Mouse (Mus musculus) midbrain, embryonic 12.5 days (tissue): ENCODE results near the gene Olfr615. TPM values are rescaled to one million over a fixed set of nuclear protein-coding genes. Genes with fewer than 3 reads are reported as not detected.
"Not testable (repeated sequence)": the region's sequence is repeated elsewhere in the genome, so short reads cannot be mapped to it uniquely, and the experiment has no call there.

Experiments
- ATAC-seq: fragments of 200-750 bp; cut with Nextera tagmentation; 2 replicates; pipeline ENCODE4 v1.8.0; 2017; ENCODE audit warnings: low read depth, moderate TSS enrichment, moderate library complexity; ENCODE audit not compliant: low FRiP score
- H3K27ac ChIP-seq: fragments of 300-500 bp; sonication (generic); replicated peaks from 2 replicates; pipeline ENCODE4 v1.5.1; 2016; ENCODE audit warnings: mild to moderate bottlenecking
- H3K27me3 ChIP-seq: fragments of 300-500 bp; sonication (generic); 2 replicates; pipeline ENCODE4 v1.6.1; 2016; ENCODE audit warnings: mild to moderate bottlenecking
- H3K36me3 ChIP-seq: fragments of 300-500 bp; sonication (generic); 2 replicates; pipeline ENCODE4 v1.6.1; 2016
- H3K4me1 ChIP-seq: fragments of 300-500 bp; sonication (generic); 2 replicates; pipeline ENCODE4 v1.6.1; 2016
- H3K4me2 ChIP-seq: fragments of 300-500 bp; sonication (generic); replicated peaks from 2 replicates; pipeline ENCODE4 v1.6.1; 2016; ENCODE audit warnings: mild to moderate bottlenecking, moderate library complexity
- H3K4me3 ChIP-seq: fragments of 300-500 bp; sonication (generic); 2 replicates; pipeline ENCODE4 v1.5.1; 2016; ENCODE audit warnings: mild to moderate bottlenecking
- H3K9ac ChIP-seq: fragments of 300-500 bp; sonication (generic); replicated peaks from 2 replicates; pipeline ENCODE4 v1.6.1; 2016; ENCODE audit warnings: mild to moderate bottlenecking, moderate library complexity
- H3K9me3 ChIP-seq: fragments of 300-500 bp; sonication (generic); 2 replicates; pipeline ENCODE4 v1.6.1; 2016; ENCODE audit warnings: mild to moderate bottlenecking
- WGBS: fragments of 180-500 bp; shearing (Covaris S2); methylation state at CpG from one replicate; pipeline ENCODE4 v1.1.7; 2016; 5-methylcytosine and 5-hydroxymethylcytosine counted together
- polyA plus RNA-seq: library from polyadenylated mRNA; unstranded; fragments of >200 nt; fragmentation: Nextera tagmentation; extraction: Ambion mirVana; gene quantifications from 2 replicates; pipeline ENCODE4 v1.2.1, GENCODE M21; 2016

Gene Olfr615
- polyA plus RNA-seq = not detected in 2 replicates

DNA sequence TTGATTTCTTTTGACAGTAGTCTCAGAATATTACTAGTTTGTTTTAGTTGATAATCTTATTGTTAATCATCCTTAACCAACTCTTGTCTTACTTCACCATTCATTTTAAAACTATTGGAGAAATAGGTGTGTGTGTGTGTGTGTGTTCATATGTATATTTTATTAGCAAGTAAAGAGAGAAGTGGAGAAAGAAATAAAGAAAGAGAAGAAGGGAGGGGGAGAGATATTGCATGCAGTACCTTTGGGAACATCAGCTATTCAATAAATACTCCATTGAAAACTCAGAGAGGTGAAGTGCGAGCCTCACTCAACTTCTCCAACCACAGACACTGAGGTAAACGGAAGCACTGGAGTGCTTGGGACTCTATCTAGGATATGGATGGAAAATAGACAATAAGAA is at the start of gene Olfr615:
Gene Olfr615 (plus strand): TSS at position 301 of the 400 bp plus-strand sequence.
- Histone ChIP-seq H3K9me3 (no peaks in the 10 kb centered on the region), H3K4me1 (no peaks in the 10 kb centered on the region), H3K4me3 (no peak within 1 kb of the TSS), H3K36me3 (no peaks in the 10 kb centered on the region), H3K27me3 (no peaks in the 10 kb centered on the region), H3K4me2 (no peak within 1 kb of the TSS), H3K27ac (no peak within 1 kb of the TSS), H3K9ac (no peak within 1 kb of the TSS)
- WGBS = 85% methylated on average over 2 of the region's 2 CpGs
- no peak for ATAC-seq

DNA sequence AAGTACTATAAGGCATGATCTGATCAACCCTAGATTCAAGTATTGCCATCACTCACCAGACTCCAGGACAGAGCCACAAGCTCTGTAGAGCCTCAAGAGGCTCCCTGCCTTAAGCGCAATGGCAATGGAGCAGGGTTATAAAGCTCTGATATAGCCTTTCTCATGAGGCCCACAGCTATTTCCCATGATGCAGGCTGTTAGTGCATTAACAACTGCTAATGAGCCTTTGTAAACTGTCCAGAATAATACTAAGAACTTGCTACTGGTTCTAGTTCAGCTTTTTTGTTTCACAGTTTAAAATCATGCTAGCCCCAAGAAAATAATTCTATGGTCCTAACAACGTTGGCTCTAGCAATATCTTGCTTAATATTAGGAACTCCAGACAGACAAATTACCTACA is 43.9 kb upstream of the Olfr615 start, which contains the start of gene Olfr610:
Gene Olfr610 (minus strand): TSS at position 101 of the 400 bp plus-strand sequence.
- 89% methylated on average over 2 of the region's 2 CpGs for WGBS
- H3K4me1 ChIP-seq = no peaks in the 10 kb centered on the region
- H3K27me3 ChIP-seq = no peaks in the 10 kb centered on the region
- H3K4me2 ChIP-seq = no peak within 1 kb of the TSS
- ATAC-seq = no peak
- H3K9ac ChIP-seq = no peak within 1 kb of the TSS
- no peaks in the 10 kb centered on the region for H3K36me3 ChIP-seq
- no peak within 1 kb of the TSS for H3K27ac ChIP-seq
- H3K9me3 ChIP-seq = no peaks in the 10 kb centered on the region
- no peak within 1 kb of the TSS for H3K4me3 ChIP-seq

DNA sequence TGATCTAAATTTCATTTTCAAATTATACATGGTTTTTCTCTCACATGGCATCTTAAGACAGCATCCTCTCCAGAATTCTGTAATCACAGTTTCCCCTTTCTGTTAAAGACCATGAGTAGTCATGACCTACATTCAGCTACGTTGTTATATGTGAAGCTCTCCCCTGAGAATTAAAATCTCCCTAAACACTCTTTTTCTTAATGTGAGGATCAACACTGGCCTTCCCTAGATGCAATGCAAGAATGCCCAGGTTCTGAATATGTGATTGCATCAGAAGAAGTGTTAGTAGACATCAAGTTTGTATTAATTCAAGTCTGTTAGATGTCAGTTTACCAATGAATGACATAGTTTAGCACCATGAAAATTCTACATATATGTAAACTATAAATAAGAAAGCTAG is 35.1 kb upstream of the Olfr615 start, which contains the start of gene Olfr611:
Gene Olfr611 (minus strand): TSS at position 101 of the 400 bp plus-strand sequence.
- H3K9me3 ChIP-seq, ATAC-seq, H3K36me3 ChIP-seq, H3K4me1 ChIP-seq, H3K4me2 ChIP-seq, H3K27me3 ChIP-seq, H3K27ac ChIP-seq, H3K4me3 ChIP-seq, H3K9ac ChIP-seq: not testable (repeated sequence)
- 69% methylated on average over 1 of the region's 1 CpGs for WGBS

DNA sequence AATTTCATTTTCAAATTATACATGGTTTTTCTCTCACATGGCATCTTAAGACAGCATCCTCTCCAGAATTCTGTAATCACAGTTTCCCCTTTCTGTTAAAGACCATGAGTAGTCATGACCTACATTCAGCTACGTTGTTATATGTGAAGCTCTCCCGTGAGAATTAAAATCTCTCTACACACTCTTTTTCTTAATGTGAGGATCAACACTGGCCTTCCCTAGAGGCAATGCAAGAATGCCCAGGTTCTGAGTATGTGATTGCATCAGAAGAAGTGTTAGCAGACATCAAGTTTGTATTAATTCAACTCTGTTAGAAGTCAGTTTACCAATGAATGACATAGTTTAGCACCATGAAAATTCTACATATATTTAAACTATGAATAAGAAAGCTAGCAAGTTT is 13.3 kb upstream of the Olfr615 start, which contains the start of gene Olfr612:
Gene Olfr612 (minus strand): TSS at position 101 of the 400 bp plus-strand sequence.
- H3K9me3 ChIP-seq = not testable (repeated sequence)
- 86% methylated on average over 2 of the region's 2 CpGs for WGBS

DNA sequence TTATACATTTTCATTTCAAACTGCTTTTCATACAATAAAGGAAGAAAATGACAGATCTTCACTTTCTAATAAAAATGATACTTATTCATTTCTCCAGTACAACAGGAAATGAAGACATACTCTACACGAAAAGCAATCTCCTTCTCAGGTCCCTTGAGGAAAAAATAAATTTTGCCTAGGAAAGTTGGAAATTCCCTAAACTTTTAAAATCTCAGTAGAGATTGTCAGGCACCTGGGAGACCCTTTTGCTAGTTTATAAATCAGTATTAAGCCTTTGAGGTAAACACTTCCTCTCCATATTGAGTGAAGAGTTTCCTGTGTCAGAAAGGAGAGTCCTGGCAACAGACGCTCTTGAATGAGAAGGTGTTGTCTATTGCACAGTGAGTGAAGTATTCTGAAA is 8.1 kb upstream of the Olfr615 start, which contains the start of gene Olfr613:
Gene Olfr613 (plus strand): TSS at position 301 of the 400 bp plus-strand sequence.
- no peaks in the 10 kb centered on the region for H3K4me1 ChIP-seq
- H3K36me3 ChIP-seq = no peaks in the 10 kb centered on the region
- no peak within 1 kb of the TSS for H3K4me3 ChIP-seq
- H3K27me3 ChIP-seq = no peaks in the 10 kb centered on the region
- H3K27ac ChIP-seq = no peak within 1 kb of the TSS
- no peak within 1 kb of the TSS for H3K4me2 ChIP-seq
- WGBS = 89% methylated on average over 2 of the region's 2 CpGs
- H3K9me3 ChIP-seq = no peaks in the 10 kb centered on the region
- no peak for ATAC-seq
- no peak within 1 kb of the TSS for H3K9ac ChIP-seq

More for the DNA sequence above, 13.3 kb upstream of the Olfr615 start, which contains the start of gene Olfr612:
- not testable (repeated sequence) for H3K27ac ChIP-seq, H3K4me1 ChIP-seq, ATAC-seq, H3K27me3 ChIP-seq, H3K4me2 ChIP-seq, H3K36me3 ChIP-seq, H3K9ac ChIP-seq, H3K4me3 ChIP-seq

DNA sequence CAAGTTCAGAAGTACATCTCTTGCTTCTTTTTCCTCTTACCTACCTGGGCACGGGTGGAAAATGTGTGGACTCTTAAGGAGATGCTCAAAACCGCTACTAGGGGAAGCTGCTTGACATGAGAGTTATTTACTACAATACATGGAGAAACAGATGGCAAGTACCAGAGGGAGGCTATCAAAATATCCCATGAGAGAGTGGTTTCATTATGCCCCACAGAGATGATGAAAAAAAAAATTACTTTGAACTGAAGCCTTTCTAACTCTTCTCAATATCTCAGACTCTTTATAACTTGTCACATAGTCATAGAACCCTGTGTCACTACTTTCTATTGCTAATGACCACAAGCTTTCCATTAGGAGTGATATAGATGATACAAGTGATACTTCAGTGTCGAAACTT is 13.2 kb downstream of the Olfr615 start, which contains the start of gene Olfr616:
Gene Olfr616 (minus strand): TSS at position 101 of the 400 bp plus-strand sequence.
- Histone ChIP-seq H3K27ac (no peak within 1 kb of the TSS), H3K4me1 (no peaks in the 10 kb centered on the region), H3K27me3 (no peaks in the 10 kb centered on the region), H3K4me2 (no peak within 1 kb of the TSS), H3K36me3 (no peaks in the 10 kb centered on the region), H3K9ac (no peak within 1 kb of the TSS), H3K4me3 (no peak within 1 kb of the TSS), H3K9me3 (no peaks in the 10 kb centered on the region)
- ATAC-seq = no peak
- WGBS = 75% methylated on average over 3 of the region's 3 CpGs

DNA sequence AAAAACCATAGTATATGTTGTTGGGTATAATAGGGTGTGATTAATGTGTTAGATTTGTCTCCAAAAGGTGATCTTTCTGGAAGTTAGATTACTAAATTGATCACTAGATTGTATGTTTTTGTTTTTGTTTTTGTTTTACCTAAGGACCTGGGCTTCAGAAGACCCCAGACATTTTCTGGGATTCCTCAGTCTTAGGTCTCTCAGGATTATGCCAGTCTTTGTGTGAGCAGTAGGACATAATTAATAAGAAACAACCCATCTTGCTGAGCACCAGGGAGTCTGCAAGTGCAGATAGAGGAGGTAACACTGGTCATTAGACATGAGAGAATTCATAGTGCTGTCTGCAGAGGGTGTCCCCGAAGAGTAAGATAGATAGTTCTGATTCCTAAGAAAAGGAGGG is 16.9 kb downstream of the Olfr615 start, which contains the start of gene Olfr617:
Gene Olfr617 (plus strand): TSS at position 301 of the 400 bp plus-strand sequence.
- Histone ChIP-seq H3K27me3 (no peaks in the 10 kb centered on the region), H3K27ac (no peak within 1 kb of the TSS), H3K4me2 (no peak within 1 kb of the TSS), H3K9me3 (no peaks in the 10 kb centered on the region), H3K4me1 (no peaks in the 10 kb centered on the region), H3K9ac (no peak within 1 kb of the TSS), H3K36me3 (no peaks in the 10 kb centered on the region), H3K4me3 (no peak within 1 kb of the TSS)
- no peak for ATAC-seq
- WGBS = 82% methylated on average over 1 of the region's 1 CpGs

DNA sequence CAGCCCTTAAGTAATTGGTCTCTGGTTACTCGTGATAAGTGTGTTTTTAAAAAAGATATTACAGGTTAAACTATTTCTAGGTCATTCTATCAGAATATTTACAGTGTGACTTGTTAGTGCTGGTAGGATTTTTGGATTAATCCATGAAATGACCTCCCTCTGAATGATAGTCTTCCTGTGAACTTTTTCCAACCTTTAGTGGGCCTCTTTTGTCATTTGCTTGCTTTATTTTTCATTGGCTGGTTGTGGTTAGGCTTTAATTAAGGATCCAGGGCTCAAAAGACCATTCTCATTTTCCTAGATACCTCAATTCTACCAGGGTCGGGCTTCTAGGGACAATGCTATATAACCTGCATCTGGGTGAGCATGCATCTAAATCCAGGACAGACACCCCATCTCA is 33.9 kb downstream of the Olfr615 start, which contains the start of gene Olfr618:
Gene Olfr618 (plus strand): TSS at position 301 of the 400 bp plus-strand sequence.
- no peak within 1 kb of the TSS for H3K4me3 ChIP-seq
- no peak within 1 kb of the TSS for H3K4me2 ChIP-seq
- ATAC-seq = no peak
- no peaks in the 10 kb centered on the region for H3K9me3 ChIP-seq
- no peak within 1 kb of the TSS for H3K27ac ChIP-seq
- H3K4me1 ChIP-seq = no peaks in the 10 kb centered on the region
- no peaks in the 10 kb centered on the region for H3K36me3 ChIP-seq
- 64% methylated on average over 2 of the region's 2 CpGs for WGBS
- no peaks in the 10 kb centered on the region for H3K27me3 ChIP-seq
- H3K9ac ChIP-seq = no peak within 1 kb of the TSS

DNA sequence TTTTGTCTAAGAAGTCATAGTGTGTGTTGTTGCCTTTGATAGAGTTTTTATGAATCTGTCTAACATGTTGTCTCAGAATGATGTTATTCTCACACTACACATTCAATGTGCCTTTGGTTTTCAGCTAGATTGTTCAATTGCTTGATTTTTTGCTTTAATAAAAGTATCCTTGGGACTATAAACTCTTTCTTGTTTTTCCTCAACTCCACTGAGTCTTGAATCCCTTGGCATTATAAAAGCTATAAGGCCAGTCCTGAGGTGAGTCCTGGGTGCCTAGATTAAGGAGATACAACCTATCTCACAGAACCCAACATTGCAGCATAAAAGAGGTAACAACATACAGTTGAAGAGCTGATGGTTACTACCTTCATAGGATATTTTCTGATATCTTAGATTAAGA is 44.4 kb downstream of the Olfr615 start, which contains the start of gene Olfr619:
Gene Olfr619 (plus strand): TSS at position 301 of the 400 bp plus-strand sequence.
- Histone ChIP-seq H3K9me3 (no peaks in the 10 kb centered on the region), H3K27me3 (no peaks in the 10 kb centered on the region), H3K4me2 (no peak within 1 kb of the TSS), H3K36me3 (no peaks in the 10 kb centered on the region), H3K9ac (no peak within 1 kb of the TSS), H3K27ac (no peak within 1 kb of the TSS), H3K4me1 (no peaks in the 10 kb centered on the region), H3K4me3 (no peak within 1 kb of the TSS)
- ATAC-seq = no peak

DNA sequence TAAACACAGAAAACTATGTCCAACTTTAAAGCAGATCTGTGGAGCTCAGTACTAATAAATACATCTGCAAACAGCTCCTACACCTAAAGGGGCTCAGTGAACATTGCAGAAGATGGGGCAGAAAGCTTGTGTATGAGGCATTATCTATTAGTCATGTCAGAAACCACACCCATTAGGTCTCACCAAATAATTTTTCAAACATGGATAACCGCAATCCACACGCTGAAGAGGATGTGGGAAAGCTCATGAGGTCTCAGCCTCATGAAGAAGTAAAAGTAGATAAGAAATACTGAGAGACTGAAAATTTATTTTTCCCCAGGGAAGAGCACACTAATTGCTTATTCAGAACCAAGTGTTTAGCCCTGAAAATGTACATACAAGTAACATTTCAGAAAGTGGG is 51.5 kb downstream of the Olfr615 start:
- Histone ChIP-seq H3K4me1 (no peaks in the 10 kb centered on the region), H3K9ac (no peak overlapping the region), H3K4me2 (no peak overlapping the region), H3K36me3 (no peaks in the 10 kb centered on the region), H3K9me3 (no peaks in the 10 kb centered on the region), H3K27me3 (no peaks in the 10 kb centered on the region), H3K27ac (no peak overlapping the region), H3K4me3 (no peak overlapping the region)
- WGBS = 80% methylated on average over 2 of the region's 2 CpGs
- no peak for ATAC-seq

DNA sequence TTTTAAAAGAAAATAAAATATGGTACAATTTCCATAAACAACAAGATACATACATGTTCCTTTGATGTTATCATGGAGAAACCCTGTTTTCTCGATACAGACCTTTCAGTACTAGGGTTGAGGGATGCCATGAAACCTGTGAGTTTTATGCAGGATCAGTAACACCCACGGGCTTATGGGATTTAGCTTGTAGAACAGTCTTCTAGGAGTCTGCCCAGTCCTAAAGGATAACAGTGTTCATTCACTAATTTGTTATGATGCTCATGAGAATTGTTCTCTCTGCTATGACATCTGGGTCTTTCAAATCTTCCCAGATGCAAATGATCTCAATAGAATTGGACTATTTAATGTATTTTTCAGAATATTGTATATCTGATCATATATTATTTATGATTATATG is 56.6 kb downstream of the Olfr615 start, which contains the start of gene Olfr620:
Gene Olfr620 (minus strand): TSS at position 101 of the 400 bp plus-strand sequence.
- no peak within 1 kb of the TSS for H3K4me3 ChIP-seq
- H3K9me3 ChIP-seq = no peaks in the 10 kb centered on the region
- no peak within 1 kb of the TSS for H3K27ac ChIP-seq
- 72% methylated on average over 2 of the region's 2 CpGs for WGBS
- H3K4me2 ChIP-seq = no peak within 1 kb of the TSS
- no peaks in the 10 kb centered on the region for H3K36me3 ChIP-seq
- no peak within 1 kb of the TSS for H3K9ac ChIP-seq
- no peaks in the 10 kb centered on the region for H3K27me3 ChIP-seq
- ATAC-seq = no peak
- H3K4me1 ChIP-seq = no peaks in the 10 kb centered on the region
